Mouse (Mus musculus): Measurements from ENCODE around the gene Ints1.

The Ints1 gene

GRCm38 (mm10) chr5:139775216-139775926 lies at the start of gene Ints1:
Gene Ints1, minus strand, starts transcription at chr5:139775674.
- H3K4me1 ChIP-seq (replicated peaks; ENCODE audit: low read depth, low read length) = peaks cover 25% of the 10 kb centered on the region
- TF ChIP-seq CTCF (conservative IDR thresholded peaks at IDR 0.05; ENCODE audit: low read length) (peak; percentile 80), NANOG (IDR thresholded peaks at IDR 0.05; ENCODE audit: borderline replicate concordance, low read length) (no peak), POU5F1 (IDR thresholded peaks at IDR 0.05; ENCODE audit: borderline replicate concordance, low read length) (no peak)
- peaks cover 40% of the 10 kb centered on the region for H3K36me3 ChIP-seq (ENCODE audit: insufficient read depth, low read length)
- H3K4me3 ChIP-seq (replicated peaks; ENCODE audit: low read length) = peak within 1 kb of the TSS; percentile 97
- H3K27me3 ChIP-seq (ENCODE audit: insufficient read depth, low read length) = no peaks in the 10 kb centered on the region
- no peaks in the 10 kb centered on the region for H3K9me3 ChIP-seq (ENCODE audit: low read length)

GRCm38 (mm10) chr5:139824531-139824930 lies 49.1 kb upstream of the Ints1 start:
- peaks cover 46% of the 10 kb centered on the region for H3K4me1 ChIP-seq (replicated peaks; ENCODE audit: low read depth, low read length)
- peak overlapping the region; percentile 20; the same call in 1 of the 2 replicates for H3K4me3 ChIP-seq (replicated peaks; ENCODE audit: low read length)
- TF ChIP-seq POU5F1 (IDR thresholded peaks at IDR 0.05; ENCODE audit: borderline replicate concordance, low read length) (no peak), CTCF (conservative IDR thresholded peaks at IDR 0.05; ENCODE audit: low read length) (no peak), NANOG (IDR thresholded peaks at IDR 0.05; ENCODE audit: borderline replicate concordance, low read length) (no peak)
- H3K27me3 ChIP-seq (ENCODE audit: insufficient read depth, low read length) = no peaks in the 10 kb centered on the region
- H3K36me3 ChIP-seq (ENCODE audit: insufficient read depth, low read length) = peaks cover 58% of the 10 kb centered on the region
- no peaks in the 10 kb centered on the region for H3K9me3 ChIP-seq (ENCODE audit: low read length)

DNA sequence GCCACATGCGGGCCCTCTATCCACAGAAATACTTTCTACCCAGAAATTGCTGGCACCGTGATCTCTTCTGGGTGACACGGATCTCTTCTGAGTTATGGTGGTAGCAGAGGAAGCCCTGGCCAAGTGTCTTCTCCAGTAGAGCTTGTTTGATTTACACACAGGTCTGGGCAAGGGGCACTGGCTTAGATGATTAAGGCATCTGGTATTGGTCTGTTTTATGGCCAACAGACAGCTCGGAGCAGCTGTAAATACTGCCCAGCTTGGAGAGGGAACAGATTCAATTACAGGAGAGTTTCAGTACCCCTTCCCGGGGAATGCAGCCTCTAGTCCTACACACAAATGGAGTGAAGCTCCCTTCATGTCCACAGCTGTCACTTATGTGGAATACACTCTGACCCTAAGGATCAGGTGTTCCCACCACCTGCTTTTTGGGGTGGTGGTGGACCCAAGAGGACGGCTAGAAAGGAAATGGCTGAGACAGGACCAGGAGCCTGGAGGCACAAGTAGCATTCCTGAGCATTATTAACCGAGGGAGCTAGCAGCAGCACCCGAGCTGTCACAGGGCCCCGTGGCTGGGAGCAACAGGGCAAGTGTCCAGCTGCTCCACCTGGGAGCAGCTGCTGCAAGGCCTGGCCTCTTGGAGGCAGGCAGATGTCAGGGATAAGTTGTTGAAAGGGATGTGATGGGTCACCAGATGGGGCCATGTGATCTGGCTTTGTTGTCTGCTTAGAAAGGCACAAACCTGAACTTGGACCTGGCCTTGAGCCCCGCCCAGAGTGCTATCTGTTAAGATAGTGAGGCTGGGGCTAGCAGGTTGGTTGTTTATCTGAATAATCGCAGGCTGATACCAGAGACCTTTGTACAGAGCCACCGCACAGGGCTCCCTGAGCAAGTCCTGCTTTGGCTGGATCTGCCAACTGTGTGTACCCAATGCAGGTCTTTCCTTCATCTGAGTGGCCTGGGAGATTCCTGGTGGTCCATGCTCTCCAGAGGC lies 46.3 kb upstream of the Ints1 start:
- H3K4me3 ChIP-seq (replicated peaks; ENCODE audit: low read length) = no peak overlapping the region
- TF ChIP-seq NANOG (IDR thresholded peaks at IDR 0.05; ENCODE audit: borderline replicate concordance, low read length) (no peak), CTCF (conservative IDR thresholded peaks at IDR 0.05; ENCODE audit: low read length) (no peak), POU5F1 (IDR thresholded peaks at IDR 0.05; ENCODE audit: borderline replicate concordance, low read length) (no peak)
- peaks cover 46% of the 10 kb centered on the region for H3K4me1 ChIP-seq (replicated peaks; ENCODE audit: low read depth, low read length)
- peaks cover 59% of the 10 kb centered on the region for H3K36me3 ChIP-seq (ENCODE audit: insufficient read depth, low read length)
- no peaks in the 10 kb centered on the region for H3K9me3 ChIP-seq (ENCODE audit: low read length)
- H3K27me3 ChIP-seq (ENCODE audit: insufficient read depth, low read length) = no peaks in the 10 kb centered on the region

GRCm38 (mm10) chr5:139819538-139820181 lies 44.2 kb upstream of the Ints1 start, which contains the start of gene Tmem184a:
Gene Tmem184a, minus strand, starts transcription at chr5:139819917.
- H3K4me3 ChIP-seq (replicated peaks; ENCODE audit: low read length) = no peak within 1 kb of the TSS
- H3K4me1 ChIP-seq (replicated peaks; ENCODE audit: low read depth, low read length) = peaks cover 34% of the 10 kb centered on the region
- no peaks in the 10 kb centered on the region for H3K27me3 ChIP-seq (ENCODE audit: insufficient read depth, low read length)
- TF ChIP-seq NANOG (IDR thresholded peaks at IDR 0.05; ENCODE audit: borderline replicate concordance, low read length) (no peak), POU5F1 (IDR thresholded peaks at IDR 0.05; ENCODE audit: borderline replicate concordance, low read length) (no peak), CTCF (conservative IDR thresholded peaks at IDR 0.05; ENCODE audit: low read length) (no peak)
- no peaks in the 10 kb centered on the region for H3K9me3 ChIP-seq (ENCODE audit: low read length)
- peaks cover 49% of the 10 kb centered on the region for H3K36me3 ChIP-seq (ENCODE audit: insufficient read depth, low read length)

DNA sequence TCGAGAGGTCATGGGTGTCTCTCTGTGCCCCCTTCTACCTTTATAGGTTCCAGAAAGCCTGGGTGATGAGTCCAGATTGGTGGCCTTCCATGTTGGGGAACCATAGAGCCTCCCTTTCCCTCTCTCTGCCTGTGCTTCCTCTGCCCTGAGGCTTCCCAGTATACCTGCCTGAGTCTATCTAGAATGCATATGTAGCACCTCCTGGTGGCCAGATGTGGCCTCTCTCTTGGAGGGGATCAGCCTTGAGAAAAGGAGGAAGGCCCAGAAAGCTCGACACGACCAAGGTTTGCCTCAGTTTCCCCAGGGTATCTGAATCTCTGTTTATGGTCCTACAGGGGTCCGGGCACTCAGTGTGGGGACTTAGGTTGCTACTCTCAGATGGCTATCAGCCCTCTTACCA lies 43.3 kb upstream of the Ints1 start:
- TF ChIP-seq CTCF (conservative IDR thresholded peaks at IDR 0.05; ENCODE audit: low read length) (peak; percentile 82), POU5F1 (IDR thresholded peaks at IDR 0.05; ENCODE audit: borderline replicate concordance, low read length) (no peak)
- 0 out of 2 replicates have a peak, but pooled peaks cover 2% of the 10 kb centered on the region for H3K27me3 ChIP-seq (ENCODE audit: insufficient read depth, low read length)
- H3K4me1 ChIP-seq (replicated peaks; ENCODE audit: low read depth, low read length) = peaks cover 34% of the 10 kb centered on the region
- peaks cover 40% of the 10 kb centered on the region for H3K36me3 ChIP-seq (ENCODE audit: insufficient read depth, low read length)
- H3K4me3 ChIP-seq (replicated peaks; ENCODE audit: low read length) = no peak overlapping the region
- no peaks in the 10 kb centered on the region for H3K9me3 ChIP-seq (ENCODE audit: low read length)

DNA sequence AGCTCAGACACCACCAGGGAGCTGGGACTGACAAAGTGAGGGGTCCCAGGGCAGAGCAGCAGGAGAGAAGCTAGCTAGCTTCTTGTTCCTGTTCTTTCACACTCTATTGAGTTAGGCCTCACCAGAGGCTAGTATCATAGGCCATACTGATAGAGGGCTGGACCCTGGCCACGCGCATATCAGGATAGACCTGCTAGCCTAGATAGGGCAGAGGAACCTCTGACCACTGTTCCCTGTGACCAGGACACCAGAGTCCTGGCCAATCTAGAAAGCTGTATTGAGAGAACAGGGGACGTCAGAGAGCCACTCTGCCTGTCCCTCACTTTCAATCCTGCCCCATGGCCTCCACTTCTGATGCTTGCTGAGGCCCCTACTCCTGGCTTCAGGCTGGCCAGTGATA lies 42.6 kb upstream of the Ints1 start:
- Histone ChIP-seq H3K27me3 (ENCODE audit: insufficient read depth, low read length) (peaks cover 6% of the 10 kb centered on the region), H3K4me1 (replicated peaks; ENCODE audit: low read depth, low read length) (peaks cover 35% of the 10 kb centered on the region), H3K9me3 (ENCODE audit: low read length) (no peaks in the 10 kb centered on the region), H3K36me3 (ENCODE audit: insufficient read depth, low read length) (peaks cover 33% of the 10 kb centered on the region), H3K4me3 (replicated peaks; ENCODE audit: low read length) (no peak overlapping the region)
- TF ChIP-seq CTCF (conservative IDR thresholded peaks at IDR 0.05; ENCODE audit: low read length) (no peak), POU5F1 (IDR thresholded peaks at IDR 0.05; ENCODE audit: borderline replicate concordance, low read length) (no peak), NANOG (IDR thresholded peaks at IDR 0.05; ENCODE audit: borderline replicate concordance, low read length) (no peak)

DNA sequence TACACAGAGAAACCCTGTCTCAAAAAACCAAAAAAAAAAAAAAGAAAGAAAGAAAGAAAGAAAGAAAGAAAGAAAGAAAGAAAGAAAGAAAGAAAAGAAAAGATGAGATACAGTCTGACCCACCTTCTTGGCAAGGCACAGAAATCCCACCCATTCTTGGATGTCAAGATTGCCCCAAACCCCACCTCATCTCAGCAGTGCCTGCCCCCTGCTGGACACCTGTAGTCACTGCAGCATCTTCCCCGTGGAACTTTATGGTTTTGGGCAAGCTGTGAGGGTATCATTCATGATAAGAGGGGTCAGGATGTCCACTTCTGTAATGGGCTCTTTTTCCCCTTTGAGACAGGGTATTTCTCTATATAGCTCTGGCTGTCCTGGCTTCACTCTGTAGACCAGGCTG lies 41.8 kb upstream of the Ints1 start:
- Histone ChIP-seq H3K4me3 (replicated peaks; ENCODE audit: low read length) (no peak overlapping the region), H3K4me1 (replicated peaks; ENCODE audit: low read depth, low read length) (peaks cover 35% of the 10 kb centered on the region), H3K9me3 (ENCODE audit: low read length) (no peaks in the 10 kb centered on the region), H3K36me3 (ENCODE audit: insufficient read depth, low read length) (peaks cover 25% of the 10 kb centered on the region), H3K27me3 (ENCODE audit: insufficient read depth, low read length) (peaks cover 9% of the 10 kb centered on the region)
- TF ChIP-seq POU5F1 (IDR thresholded peaks at IDR 0.05; ENCODE audit: borderline replicate concordance, low read length) (no peak), CTCF (conservative IDR thresholded peaks at IDR 0.05; ENCODE audit: low read length) (peak; percentile 85), NANOG (IDR thresholded peaks at IDR 0.05; ENCODE audit: borderline replicate concordance, low read length) (no peak)

GRCm38 (mm10) chr5:139816445-139816844 lies 41.0 kb upstream of the Ints1 start:
- no peak for TF ChIP-seq CTCF (conservative IDR thresholded peaks at IDR 0.05; ENCODE audit: low read length)
- no peak for TF ChIP-seq POU5F1 (IDR thresholded peaks at IDR 0.05; ENCODE audit: borderline replicate concordance, low read length)
- TF ChIP-seq NANOG (IDR thresholded peaks at IDR 0.05; ENCODE audit: borderline replicate concordance, low read length) = no peak
- Histone ChIP-seq H3K36me3 (ENCODE audit: insufficient read depth, low read length) (peaks cover 16% of the 10 kb centered on the region), H3K9me3 (ENCODE audit: low read length) (no peaks in the 10 kb centered on the region), H3K4me1 (replicated peaks; ENCODE audit: low read depth, low read length) (peaks cover 30% of the 10 kb centered on the region), H3K27me3 (ENCODE audit: insufficient read depth, low read length) (peaks cover 9% of the 10 kb centered on the region), H3K4me3 (replicated peaks; ENCODE audit: low read length) (no peak overlapping the region)

All from E14TG2a.4 (cell line).